Mouse (Mus musculus) liver, embryonic 15.5 days (tissue): ENCODE measurements around the gene Myrip. TPM values are rescaled to one million over a fixed set of nuclear protein-coding genes. Genes with fewer than 3 reads are reported as not detected.
"Not testable (repeated sequence)": the region's sequence is repeated elsewhere in the genome, so short reads cannot be mapped to it uniquely, and the experiment has no call there.

Experiments used
- ATAC-seq: fragments of 200-750 bp; cut with Nextera tagmentation; 2 replicates; pipeline ENCODE4 v1.8.0; 2017; ENCODE audit warnings: moderate number of reproducible peaks, mild to moderate bottlenecking, moderate library complexity; ENCODE audit not compliant: insufficient read depth
- H3K27ac ChIP-seq: fragments of 300-500 bp; sonication (generic); replicated peaks from 2 replicates; pipeline ENCODE4 v1.5.1; 2015; ENCODE audit warnings: mild to moderate bottlenecking, inconsistent platforms
- H3K27me3 ChIP-seq: fragments of 300-500 bp; sonication (generic); 2 replicates; pipeline ENCODE4 v1.6.1; 2015; ENCODE audit warnings: mild to moderate bottlenecking, inconsistent platforms
- H3K36me3 ChIP-seq: fragments of 300-500 bp; sonication (generic); replicated peaks from 2 replicates; pipeline ENCODE4 v1.6.1; 2015; ENCODE audit warnings: moderate library complexity, mild to moderate bottlenecking, inconsistent platforms
- H3K4me1 ChIP-seq: fragments of 300-500 bp; sonication (generic); replicated peaks from 2 replicates; pipeline ENCODE4 v1.6.1; 2015; ENCODE audit warnings: inconsistent platforms
- H3K4me2 ChIP-seq: fragments of 300-500 bp; sonication (generic); 2 replicates; pipeline ENCODE4 v1.6.1; 2015; ENCODE audit warnings: moderate library complexity, mild to moderate bottlenecking, inconsistent platforms
- H3K4me3 ChIP-seq: fragments of 300-500 bp; sonication (generic); replicated peaks from 2 replicates; pipeline ENCODE4 v1.5.1; 2015; ENCODE audit warnings: mild to moderate bottlenecking, inconsistent platforms
- H3K9ac ChIP-seq: fragments of 300-500 bp; sonication (generic); 2 replicates; pipeline ENCODE4 v1.6.1; 2015; ENCODE audit warnings: moderate library complexity, mild to moderate bottlenecking, inconsistent platforms
- H3K9me3 ChIP-seq: fragments of 300-500 bp; sonication (generic); replicated peaks from 2 replicates; pipeline ENCODE4 v1.6.1; 2016; ENCODE audit warnings: inconsistent platforms
- WGBS: fragments of 180-500 bp; shearing (Covaris S2); methylation state at CpG from one replicate; pipeline ENCODE4 v1.1.7; 2015; ENCODE audit warnings: mixed read lengths; ENCODE audit not compliant: insufficient replicate concordance; 5-methylcytosine and 5-hydroxymethylcytosine counted together
- polyA plus RNA-seq: library from polyadenylated mRNA; unstranded; fragments of >200 nt; fragmentation: Nextera tagmentation; extraction: Ambion mirVana; gene quantifications from 2 replicates; pipeline ENCODE4 v1.2.1, GENCODE M21; 2015

The Myrip gene
- polyA plus RNA-seq, 1 experiment from 2014 or later: 0.02 TPM

DNA sequence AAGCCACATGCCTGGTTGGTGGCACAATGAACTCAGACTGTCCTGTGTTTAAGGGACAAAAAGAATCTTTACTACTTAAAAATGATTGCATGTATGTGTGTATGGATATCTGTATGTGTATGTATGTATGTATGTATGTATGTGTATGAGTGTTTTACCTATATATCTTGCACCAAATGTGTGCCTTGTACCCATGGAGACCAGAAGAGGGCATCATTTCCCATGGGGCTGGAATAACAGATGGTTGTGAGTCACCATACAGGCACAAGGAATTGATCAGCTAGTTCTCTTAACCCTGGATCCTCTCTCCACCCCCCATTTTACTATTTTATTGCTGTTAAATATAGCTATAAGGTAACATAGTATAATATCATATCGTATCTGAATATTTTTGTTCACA lies 4.4 kb upstream of the Myrip start:
- no peak for ATAC-seq
- Histone ChIP-seq H3K27ac (no peak overlapping the region), H3K9ac (no peak overlapping the region), H3K4me1 (no peaks in the 10 kb centered on the region), H3K27me3 (peaks cover 7% of the 10 kb centered on the region; the same call in 1 of the 2 replicates), H3K36me3 (no peaks in the 10 kb centered on the region), H3K4me3 (no peak overlapping the region), H3K4me2 (no peak overlapping the region), H3K9me3 (no peaks in the 10 kb centered on the region)
- WGBS: 49% methylated on average over 1 of the region's 1 CpGs

DNA sequence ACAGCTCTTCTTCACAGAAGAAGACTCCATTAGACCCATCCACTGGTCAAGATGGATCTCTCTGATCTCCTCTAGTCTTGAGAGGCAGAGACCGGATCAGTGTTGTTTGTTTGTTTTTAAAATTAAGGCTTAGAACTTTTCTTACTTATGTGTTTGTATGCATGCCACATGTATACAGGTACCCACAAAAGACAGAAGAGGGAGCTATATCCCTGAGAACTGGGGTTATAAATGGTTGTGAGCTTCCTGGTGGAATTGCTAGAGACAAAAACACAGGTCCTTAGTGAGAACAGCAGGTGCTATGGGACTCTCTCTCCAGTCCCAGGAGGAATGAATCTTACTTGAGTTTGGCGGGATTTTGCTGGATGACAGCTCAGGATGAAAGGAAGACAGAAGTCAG lies 1.9 kb upstream of the Myrip start:
- Histone ChIP-seq H3K4me3 (no peak overlapping the region), H3K4me2 (no peak overlapping the region), H3K27me3 (peaks cover 32% of the 10 kb centered on the region), H3K9ac (no peak overlapping the region), H3K36me3 (no peaks in the 10 kb centered on the region), H3K4me1 (peaks cover 4% of the 10 kb centered on the region; the same call in 1 of the 2 replicates), H3K27ac (no peak overlapping the region), H3K9me3 (no peaks in the 10 kb centered on the region)
- WGBS: 49% methylated on average over 2 of the region's 2 CpGs
- no peak for ATAC-seq

DNA sequence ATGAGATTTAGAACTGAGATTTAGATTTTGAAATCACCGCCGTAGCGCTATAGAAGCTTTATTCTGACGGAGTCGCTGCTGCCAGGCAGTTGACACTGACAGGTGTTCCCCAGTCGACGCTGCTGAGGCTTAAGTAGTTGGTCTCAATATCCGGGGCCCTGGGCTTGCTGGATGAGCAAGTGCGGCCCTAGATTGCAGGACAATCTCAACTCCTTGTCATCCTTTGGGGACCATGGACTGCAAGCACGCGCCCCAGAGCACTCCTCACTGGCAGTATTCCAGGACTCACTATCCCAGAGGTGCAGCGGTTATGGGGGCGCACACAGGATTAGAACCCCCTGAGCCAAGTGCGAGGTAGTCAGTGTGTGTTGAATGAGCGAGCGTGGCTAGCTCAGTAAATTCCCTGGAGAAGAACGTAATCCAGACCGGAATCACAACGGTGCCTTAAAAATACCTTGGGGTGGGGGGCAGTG lies 1.7 kb downstream of the Myrip start:
- ATAC-seq: no peak
- Histone ChIP-seq H3K4me1 (peaks cover 4% of the 10 kb centered on the region; the same call in 1 of the 2 replicates), H3K4me2 (peak overlapping the region; percentile 65), H3K27ac (no peak overlapping the region), H3K36me3 (no peaks in the 10 kb centered on the region), H3K4me3 (peak overlapping the region; percentile 40), H3K9ac (no peak overlapping the region), H3K9me3 (no peaks in the 10 kb centered on the region), H3K27me3 (peaks cover 63% of the 10 kb centered on the region)
- 15% methylated on average over 19 of the region's 19 CpGs for WGBS

DNA sequence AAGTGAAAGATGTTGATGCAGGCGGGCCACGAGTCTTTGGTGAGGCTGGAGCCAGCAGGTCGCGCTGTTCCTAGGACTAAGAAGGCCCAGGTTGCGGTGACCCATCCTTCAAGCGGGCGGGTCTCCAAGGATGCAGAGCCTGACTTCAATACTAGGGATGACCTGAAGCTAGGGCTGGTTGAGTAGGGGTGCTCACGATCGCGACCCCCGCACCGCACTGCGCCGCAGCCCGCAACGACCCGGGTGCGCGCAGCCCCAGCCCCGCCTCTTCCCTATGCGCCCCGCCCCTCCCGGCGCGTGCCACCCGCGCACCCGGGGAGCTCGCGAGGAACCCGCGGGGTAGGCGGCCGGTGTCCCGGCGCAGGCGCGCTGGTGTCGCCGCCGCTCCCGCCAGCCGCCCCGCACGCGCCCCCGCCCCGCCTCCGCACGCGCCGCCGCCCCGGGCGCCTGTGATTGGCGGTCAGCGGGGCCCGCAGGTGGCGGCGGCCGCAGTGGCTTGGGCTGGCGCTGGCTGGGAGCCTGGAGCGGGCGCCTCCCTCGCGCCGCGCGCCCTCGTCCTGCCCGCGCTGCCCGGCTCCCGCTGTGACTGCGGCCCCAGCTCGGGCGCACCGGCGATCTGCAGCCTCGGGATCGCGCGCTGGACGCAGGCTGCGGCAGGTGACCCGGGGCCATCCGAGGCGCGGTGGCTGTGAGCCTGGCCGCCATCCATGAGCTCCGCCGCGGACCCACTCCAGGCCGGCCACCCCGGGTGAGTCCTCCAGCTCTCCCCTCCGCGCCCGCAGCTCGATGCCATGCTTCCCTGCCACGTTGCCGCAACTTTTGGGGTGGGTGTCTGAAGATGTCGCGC lies 2.4 kb downstream of the Myrip start:
- 2% methylated on average over 88 of the region's 103 CpGs for WGBS

DNA sequence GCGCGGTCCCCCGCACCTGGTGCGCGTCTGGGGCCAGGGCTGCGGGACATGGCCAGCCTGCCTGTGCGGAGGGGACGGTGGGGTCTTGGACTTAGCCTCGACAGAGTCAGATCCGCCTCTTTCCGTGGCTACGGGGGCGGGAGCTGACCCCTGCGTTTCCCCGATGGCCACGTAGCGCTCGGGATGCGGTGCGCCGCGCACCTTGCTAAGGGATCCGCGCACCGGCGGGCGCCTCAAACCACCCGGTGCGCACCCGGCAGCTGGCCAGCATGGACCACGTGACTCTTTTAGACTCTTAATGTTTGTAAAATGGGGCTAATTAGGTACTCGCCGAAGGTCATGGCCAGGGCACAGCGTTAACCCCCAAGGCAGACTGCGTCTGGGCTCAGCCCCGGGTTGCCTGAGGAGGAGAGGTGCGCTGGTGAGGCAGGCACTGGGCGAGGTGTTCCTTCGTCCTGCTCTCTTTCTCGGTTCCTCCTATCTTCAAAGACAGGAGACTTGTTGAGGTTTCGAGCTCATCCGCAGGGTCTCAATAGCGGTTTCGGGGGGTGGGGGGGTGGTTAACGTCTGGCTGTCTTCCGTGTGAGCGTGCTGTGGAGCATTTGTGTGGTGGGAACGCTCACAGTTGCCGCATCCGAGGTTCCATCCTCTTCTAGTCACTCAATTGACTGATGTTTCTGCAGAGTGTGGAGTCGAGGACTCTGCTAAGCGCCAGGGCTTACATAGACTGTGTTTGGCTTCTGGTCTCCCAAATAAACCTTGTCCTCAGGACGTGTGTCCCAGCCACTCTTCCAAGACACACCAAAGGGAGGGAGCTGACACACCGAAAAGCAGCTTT lies 3.2 kb downstream of the Myrip start:
- H3K9me3 ChIP-seq: no peaks in the 10 kb centered on the region
- H3K36me3 ChIP-seq: no peaks in the 10 kb centered on the region
- peaks cover 4% of the 10 kb centered on the region; the same call in 1 of the 2 replicates for H3K4me1 ChIP-seq
- ATAC-seq: no peak
- no peak overlapping the region for H3K9ac ChIP-seq
- peaks cover 63% of the 10 kb centered on the region for H3K27me3 ChIP-seq
- H3K27ac ChIP-seq: no peak overlapping the region
- peak overlapping the region; percentile 40 for H3K4me3 ChIP-seq
- WGBS: 3% methylated on average over 54 of the region's 54 CpGs
- peak overlapping the region; percentile 65 for H3K4me2 ChIP-seq

More for the DNA sequence above, 2.4 kb downstream of the Myrip start:
- peaks cover 63% of the 10 kb centered on the region for H3K27me3 ChIP-seq
- H3K4me2 ChIP-seq: peak overlapping the region; percentile 65
- no peak overlapping the region for H3K9ac ChIP-seq
- peaks cover 4% of the 10 kb centered on the region; the same call in 1 of the 2 replicates for H3K4me1 ChIP-seq
- ATAC-seq: no peak
- H3K27ac ChIP-seq: no peak overlapping the region
- peak overlapping the region; percentile 40 for H3K4me3 ChIP-seq
- H3K9me3 ChIP-seq: no peaks in the 10 kb centered on the region
- H3K36me3 ChIP-seq: no peaks in the 10 kb centered on the region

DNA sequence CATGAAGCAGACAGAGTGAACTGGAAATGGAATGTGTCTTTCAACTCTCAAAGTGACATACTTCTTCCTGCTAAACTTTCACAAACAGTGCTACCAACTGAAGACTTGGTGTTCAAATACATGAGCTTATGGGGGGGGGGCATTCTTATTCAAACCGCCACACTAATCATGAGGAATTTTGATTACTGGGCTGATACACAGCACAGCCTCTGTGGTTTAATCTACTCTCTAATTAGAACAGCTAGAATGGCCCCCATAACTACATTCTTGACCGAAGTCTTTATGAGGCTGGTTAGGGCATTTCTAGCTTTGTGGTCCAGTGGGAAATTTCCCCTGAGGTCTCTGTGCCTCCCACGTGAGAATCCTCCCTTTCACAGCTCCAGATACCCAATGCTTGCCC lies 13.9 kb downstream of the Myrip start:
- Histone ChIP-seq H3K4me2 (no peak overlapping the region), H3K4me1 (no peaks in the 10 kb centered on the region), H3K9ac (no peak overlapping the region), H3K9me3 (no peaks in the 10 kb centered on the region), H3K27ac (no peak overlapping the region), H3K4me3 (no peak overlapping the region), H3K27me3 (no peaks in the 10 kb centered on the region), H3K36me3 (no peaks in the 10 kb centered on the region)
- WGBS: 53% methylated on average over 3 of the region's 3 CpGs
- ATAC-seq: no peak

DNA sequence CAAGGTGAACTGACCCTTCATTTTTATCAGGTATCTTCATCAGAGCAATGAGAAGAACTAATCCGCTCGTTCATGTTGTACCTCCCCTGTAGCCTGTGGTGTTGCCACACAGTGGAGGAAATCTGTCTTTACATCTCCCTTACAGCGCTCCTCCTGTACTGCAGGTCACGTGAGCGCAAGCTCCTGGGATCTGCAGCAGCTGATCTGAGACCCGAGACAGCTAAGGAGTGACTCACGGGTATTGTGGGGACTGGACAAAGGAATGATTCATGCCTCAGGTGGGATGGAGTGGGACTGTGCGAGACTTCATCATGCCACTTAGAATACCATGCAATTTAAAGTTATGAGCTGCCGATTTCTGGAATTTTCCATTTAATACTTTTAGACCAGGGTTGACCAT lies 17.8 kb downstream of the Myrip start:
- Histone ChIP-seq H3K4me1 (no peaks in the 10 kb centered on the region), H3K9ac (no peak overlapping the region), H3K9me3 (no peaks in the 10 kb centered on the region), H3K4me3 (no peak overlapping the region), H3K4me2 (no peak overlapping the region), H3K27ac (no peak overlapping the region), H3K36me3 (no peaks in the 10 kb centered on the region), H3K27me3 (no peaks in the 10 kb centered on the region)
- 70% methylated on average over 9 of the region's 9 CpGs for WGBS
- ATAC-seq: no peak

DNA sequence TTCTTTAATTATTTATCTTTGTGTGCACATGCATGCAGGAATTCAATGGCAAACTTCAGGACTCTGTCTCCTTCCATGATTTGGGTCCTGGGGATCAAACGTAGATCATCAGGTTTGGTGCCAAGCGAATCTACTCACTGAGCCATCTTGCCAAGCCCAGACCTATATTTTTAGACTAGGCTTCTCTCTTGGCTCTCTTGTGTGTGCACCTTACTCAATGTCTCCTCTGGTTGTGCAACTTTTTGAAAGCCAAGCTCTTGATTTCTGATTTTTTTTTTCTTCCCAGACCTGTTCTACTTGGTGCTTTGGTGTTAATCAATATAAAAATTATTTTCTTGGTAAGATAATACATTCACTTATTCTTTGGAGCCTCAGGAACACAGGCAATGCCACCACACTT lies 19.3 kb downstream of the Myrip start:
- no peak for ATAC-seq
- Histone ChIP-seq H3K4me3 (no peak overlapping the region), H3K9ac (no peak overlapping the region), H3K36me3 (no peaks in the 10 kb centered on the region), H3K27me3 (no peaks in the 10 kb centered on the region), H3K4me2 (no peak overlapping the region), H3K4me1 (no peaks in the 10 kb centered on the region), H3K27ac (no peak overlapping the region), H3K9me3 (no peaks in the 10 kb centered on the region)
- 74% methylated on average over 2 of the region's 2 CpGs for WGBS

DNA sequence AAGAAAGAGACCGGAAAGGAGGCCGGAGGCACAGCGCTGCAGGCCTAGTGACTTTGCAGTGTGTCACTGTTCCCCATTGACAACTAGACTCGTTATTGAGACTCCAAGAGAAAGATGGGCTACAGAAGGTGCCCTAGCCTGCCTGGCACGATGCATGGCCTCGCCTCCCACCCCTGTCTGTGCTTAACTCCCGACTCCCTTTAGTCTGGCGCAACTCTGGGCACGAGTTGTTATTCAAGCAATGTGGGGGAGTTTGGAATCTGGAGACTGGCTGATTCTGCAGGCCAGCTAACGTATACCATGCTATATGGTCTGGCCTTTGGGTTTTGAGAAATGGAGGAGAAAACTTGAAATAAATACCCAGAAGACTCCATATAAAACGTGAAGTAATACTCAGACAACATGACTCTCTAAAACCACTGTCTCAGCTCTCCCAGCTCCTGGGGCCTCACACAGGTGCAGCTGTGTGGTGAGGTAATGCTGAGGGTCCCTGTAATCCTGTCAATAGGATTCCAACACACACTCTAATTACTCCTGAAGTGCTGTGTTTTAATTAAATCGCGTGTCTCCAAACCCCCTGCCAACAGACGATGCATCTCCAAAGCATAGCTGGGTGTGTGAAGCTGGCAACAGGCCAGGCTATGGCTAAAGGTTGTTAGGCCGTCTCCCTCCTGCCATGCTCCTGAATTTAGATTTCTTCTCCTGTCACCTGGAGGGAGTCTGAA lies 21.6 kb downstream of the Myrip start:
- Histone ChIP-seq H3K4me1 (no peaks in the 10 kb centered on the region), H3K4me3 (no peak overlapping the region), H3K9ac (no peak overlapping the region), H3K36me3 (no peaks in the 10 kb centered on the region), H3K4me2 (no peak overlapping the region), H3K27me3 (no peaks in the 10 kb centered on the region), H3K27ac (no peak overlapping the region), H3K9me3 (no peaks in the 10 kb centered on the region)
- ATAC-seq: no peak
- 66% methylated on average over 15 of the region's 15 CpGs for WGBS

DNA sequence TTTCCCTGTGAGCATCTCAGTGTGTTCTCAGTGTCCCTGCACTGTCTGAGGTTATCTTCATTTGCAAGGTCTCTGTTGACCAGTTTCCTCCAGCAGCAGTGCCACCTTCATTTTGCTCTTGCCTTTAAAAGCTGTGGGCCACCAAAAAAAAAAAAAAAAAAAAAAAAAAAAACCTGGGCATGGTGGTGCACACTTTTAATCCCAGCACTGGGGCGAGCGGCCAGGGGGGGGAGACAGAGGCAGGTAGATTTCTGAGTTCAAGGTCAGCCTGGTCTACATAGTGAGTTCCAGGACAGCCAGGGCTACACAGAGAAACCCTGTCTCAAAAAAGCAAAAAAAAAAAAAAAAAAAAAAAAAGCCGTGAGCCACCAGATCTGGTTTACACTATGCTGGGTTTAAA lies 29.7 kb downstream of the Myrip start:
- WGBS: 61% methylated on average over 3 of the region's 3 CpGs
- H3K9me3 ChIP-seq, H3K4me3 ChIP-seq, H3K27ac ChIP-seq, ATAC-seq, H3K27me3 ChIP-seq, H3K9ac ChIP-seq, H3K4me2 ChIP-seq, H3K4me1 ChIP-seq, H3K36me3 ChIP-seq: not testable (repeated sequence)

DNA sequence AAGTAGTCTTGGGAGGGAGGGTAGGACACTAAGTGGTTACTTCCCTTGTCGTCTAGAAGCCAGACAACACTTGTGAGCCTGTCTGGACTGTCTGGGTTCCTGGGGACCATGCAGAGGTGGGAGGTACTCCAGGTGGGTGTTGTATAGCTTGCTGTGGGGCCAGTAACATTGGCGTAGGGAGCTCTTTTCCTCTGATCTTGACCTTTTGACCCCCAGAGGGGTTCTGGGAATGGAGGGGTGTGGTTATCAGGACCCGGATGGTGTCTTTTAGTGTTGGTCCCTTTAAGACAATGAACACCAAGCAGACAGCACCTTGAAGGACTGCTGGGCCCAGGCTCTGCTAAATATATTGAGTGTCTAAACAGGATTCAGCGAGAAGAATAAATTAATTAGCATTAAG lies 36.9 kb downstream of the Myrip start:
- no peaks in the 10 kb centered on the region for H3K27me3 ChIP-seq
- no peak for ATAC-seq
- no peaks in the 10 kb centered on the region for H3K9me3 ChIP-seq
- no peak overlapping the region for H3K9ac ChIP-seq
- no peak overlapping the region for H3K4me3 ChIP-seq
- H3K4me1 ChIP-seq: no peaks in the 10 kb centered on the region
- no peak overlapping the region for H3K4me2 ChIP-seq
- H3K27ac ChIP-seq: no peak overlapping the region
- no peaks in the 10 kb centered on the region for H3K36me3 ChIP-seq
- 31% methylated on average over 4 of the region's 4 CpGs for WGBS
